Mouse (Mus musculus): ENCODE results near the gene Megf11. TPM values are rescaled to one million over a fixed set of nuclear protein-coding genes. Genes with fewer than 3 reads are reported as not detected.

The Megf11 gene
- polyA plus RNA-seq, 1 experiment: 0.06 TPM

DNA sequence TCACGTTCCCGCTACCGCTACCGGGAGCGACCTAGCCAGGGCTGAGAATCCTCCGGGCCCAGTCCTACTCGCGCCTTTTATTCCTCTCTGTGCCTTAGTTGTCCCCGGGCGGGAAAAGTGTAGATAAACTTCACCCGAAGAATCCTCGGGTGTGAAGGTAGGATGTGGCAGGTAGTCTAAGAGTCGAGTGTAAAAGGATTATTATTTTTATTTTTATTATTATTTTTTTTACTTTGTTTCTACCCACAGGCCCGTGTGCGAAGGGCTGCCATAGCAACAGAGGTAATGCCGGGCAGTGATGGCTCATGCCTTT, 44.2 kb upstream of the Megf11 start, which contains the start of gene Dis3l:
Gene Dis3l (minus strand): TSS at position 35 of the 313 bp plus-strand sequence.
- H3K27me3 ChIP-seq (ENCODE audit: control insufficient read depth, insufficient read depth, insufficient read length): no peaks in the 10 kb centered on the region
- peak within 1 kb of the TSS; percentile 51 for H3K4me3 ChIP-seq
- peaks cover 5% of the 10 kb centered on the region for H3K79me2 ChIP-seq (ENCODE audit: control insufficient read depth, insufficient read depth)
- no peak for TF ChIP-seq TCF3 (IDR thresholded peaks at IDR 0.05; ENCODE audit: insufficient read length, low read depth)
- no peak for TF ChIP-seq E2F4 (IDR thresholded peaks at IDR 0.05; ENCODE audit: insufficient read depth)
- TF ChIP-seq USF1 (IDR thresholded peaks at IDR 0.05; ENCODE audit: low read depth): no peak
- no peak for TF ChIP-seq MYOD1 (IDR thresholded peaks at IDR 0.05; ENCODE audit: control insufficient read depth in 1 of 3, insufficient read length in 2 of 3, low read depth in 2 of 3)
- no peak for TF ChIP-seq CEBPB (IDR thresholded peaks at IDR 0.05; ENCODE audit: insufficient read depth, poor library complexity, severe bottlenecking)
- no peak for TF ChIP-seq TCF12 (IDR thresholded peaks at IDR 0.05; ENCODE audit: insufficient read depth, poor library complexity, severe bottlenecking)
- TF ChIP-seq REST (IDR thresholded peaks at IDR 0.05; ENCODE audit: insufficient read depth, insufficient read length): no peak
- TF ChIP-seq POLR2A (IDR thresholded peaks at IDR 0.05; ENCODE audit: insufficient read length, low read depth): no peak
- no peak for TF ChIP-seq POLR2AphosphoS2 (IDR thresholded peaks at IDR 0.05; ENCODE audit: insufficient read length, low read depth)
- TF ChIP-seq MAX (IDR thresholded peaks at IDR 0.05; ENCODE audit: low read depth): no peak
- TF ChIP-seq MYOG (IDR thresholded peaks at IDR 0.05; ENCODE audit: control insufficient read depth in 1 of 3, insufficient read depth in 1 of 3, insufficient read length in 2 of 3, low read depth in 2 of 3): no peak
- TF ChIP-seq SRF (IDR thresholded peaks at IDR 0.05; ENCODE audit: control insufficient read depth, insufficient read length, low read depth): no peak
- peak within 1 kb of the TSS; percentile 86 for H3K4me2 ChIP-seq (ENCODE audit: low read depth)
- peak within 1 kb of the TSS; percentile 57 for H3ac ChIP-seq (ENCODE audit: control insufficient read depth, insufficient read length)
- no peaks in the 10 kb centered on the region for H3K36me3 ChIP-seq (ENCODE audit: control insufficient read depth, insufficient read depth)

DNA sequence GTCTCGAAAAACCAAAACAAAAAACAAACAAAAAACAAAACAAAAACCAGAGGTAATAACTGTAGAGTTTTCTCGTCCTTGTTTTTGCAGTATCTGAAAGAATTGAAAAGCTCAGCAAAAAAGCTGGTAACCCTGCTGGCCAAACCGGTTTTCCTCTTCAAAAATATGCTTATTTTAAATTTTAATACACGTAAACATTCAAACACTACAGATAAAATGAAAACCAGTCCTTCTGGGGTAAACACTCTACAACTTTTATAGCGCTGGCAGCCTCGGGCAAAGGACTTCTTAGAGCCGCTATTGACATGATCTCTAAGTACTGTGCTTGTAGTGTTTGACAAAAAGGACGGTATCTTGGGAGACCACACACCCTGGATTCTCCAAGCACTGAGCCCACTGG, 43.8 kb upstream of the Megf11 start:
- H3K4me3 ChIP-seq: peak overlapping the region; percentile 51

DNA sequence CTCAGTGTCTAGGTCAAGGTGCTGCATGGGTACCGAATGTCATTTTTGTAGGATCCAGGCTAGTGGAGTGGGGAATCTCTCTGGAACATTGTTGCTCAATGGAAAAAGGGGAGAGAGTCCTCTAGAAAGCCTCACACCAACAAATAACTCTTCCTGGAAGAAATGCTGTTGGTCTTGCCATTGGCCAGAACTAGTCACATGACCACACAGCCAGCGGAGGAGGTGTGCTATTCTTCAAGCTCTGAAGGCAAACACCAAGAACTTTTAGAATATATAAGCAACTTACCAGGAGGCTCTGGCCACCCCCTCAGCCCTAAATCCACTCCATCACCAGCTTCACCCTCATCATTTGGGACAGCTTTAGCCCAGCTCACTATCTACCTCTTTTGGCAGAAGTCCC, 41.8 kb upstream of the Megf11 start:
- H3K79me2 ChIP-seq (ENCODE audit: control insufficient read depth, insufficient read depth): peaks cover 5% of the 10 kb centered on the region
- TF ChIP-seq MAX (IDR thresholded peaks at IDR 0.05; ENCODE audit: low read depth) (no peak), USF1 (IDR thresholded peaks at IDR 0.05; ENCODE audit: low read depth) (peak; percentile 34)
- peaks cover 4% of the 10 kb centered on the region for H3K27me3 ChIP-seq (ENCODE audit: control insufficient read depth, insufficient read depth, insufficient read length)
- no peak overlapping the region for H3ac ChIP-seq (ENCODE audit: control insufficient read depth, insufficient read length)
- H3K4me3 ChIP-seq: no peak overlapping the region
- H3K4me2 ChIP-seq (ENCODE audit: low read depth): no peak overlapping the region
- no peaks in the 10 kb centered on the region for H3K36me3 ChIP-seq (ENCODE audit: control insufficient read depth, insufficient read depth)

More for the DNA sequence above, 43.8 kb upstream of the Megf11 start:
- H3ac ChIP-seq (ENCODE audit: control insufficient read depth, insufficient read length): peak overlapping the region; percentile 57
- TF ChIP-seq TCF3 (IDR thresholded peaks at IDR 0.05; ENCODE audit: insufficient read length, low read depth) (no peak), E2F4 (IDR thresholded peaks at IDR 0.05; ENCODE audit: insufficient read depth) (no peak), CEBPB (IDR thresholded peaks at IDR 0.05; ENCODE audit: insufficient read depth, poor library complexity, severe bottlenecking) (no peak), MYOG (IDR thresholded peaks at IDR 0.05; ENCODE audit: control insufficient read depth in 1 of 3, insufficient read depth in 1 of 3, insufficient read length in 2 of 3, low read depth in 2 of 3) (no peak), MAX (IDR thresholded peaks at IDR 0.05; ENCODE audit: low read depth) (no peak), REST (IDR thresholded peaks at IDR 0.05; ENCODE audit: insufficient read depth, insufficient read length) (no peak), POLR2A (IDR thresholded peaks at IDR 0.05; ENCODE audit: insufficient read length, low read depth) (no peak), MYOD1 (IDR thresholded peaks at IDR 0.05; ENCODE audit: control insufficient read depth in 1 of 3, insufficient read length in 2 of 3, low read depth in 2 of 3) (no peak), SRF (IDR thresholded peaks at IDR 0.05; ENCODE audit: control insufficient read depth, insufficient read length, low read depth) (no peak), TCF12 (IDR thresholded peaks at IDR 0.05; ENCODE audit: insufficient read depth, poor library complexity, severe bottlenecking) (no peak), USF1 (IDR thresholded peaks at IDR 0.05; ENCODE audit: low read depth) (no peak), POLR2AphosphoS2 (IDR thresholded peaks at IDR 0.05; ENCODE audit: insufficient read length, low read depth) (no peak)
- H3K36me3 ChIP-seq (ENCODE audit: control insufficient read depth, insufficient read depth): no peaks in the 10 kb centered on the region
- peaks cover 5% of the 10 kb centered on the region for H3K79me2 ChIP-seq (ENCODE audit: control insufficient read depth, insufficient read depth)
- no peaks in the 10 kb centered on the region for H3K27me3 ChIP-seq (ENCODE audit: control insufficient read depth, insufficient read depth, insufficient read length)
- H3K4me2 ChIP-seq (ENCODE audit: low read depth): peak overlapping the region; percentile 79

DNA sequence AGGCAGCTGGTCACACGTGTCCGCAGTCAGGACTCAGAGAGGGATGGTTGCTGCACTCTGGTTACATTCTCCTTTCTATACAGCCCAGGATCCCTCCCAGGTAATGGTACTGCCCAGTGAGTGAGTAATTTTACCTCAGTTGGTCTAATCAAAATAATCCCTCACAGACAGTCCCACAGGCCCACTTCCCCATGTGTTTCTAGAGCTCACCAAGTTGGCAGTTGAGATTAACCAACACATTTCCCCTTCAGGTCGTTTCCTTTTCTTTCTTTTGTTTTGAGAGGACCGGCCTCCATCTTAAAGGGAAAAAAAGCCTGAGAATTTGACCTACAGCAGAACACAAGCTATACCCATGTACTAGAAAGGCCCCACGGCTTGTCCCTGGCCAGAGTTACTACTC, 39.5 kb upstream of the Megf11 start:
- Histone ChIP-seq H3K36me3 (ENCODE audit: control insufficient read depth, insufficient read depth) (no peaks in the 10 kb centered on the region), H3K4me3 (no peak overlapping the region), H3K4me2 (ENCODE audit: low read depth) (no peak overlapping the region), H3ac (ENCODE audit: control insufficient read depth, insufficient read length) (no peak overlapping the region), H3K27me3 (ENCODE audit: control insufficient read depth, insufficient read depth, insufficient read length) (peaks cover 8% of the 10 kb centered on the region), H3K79me2 (ENCODE audit: control insufficient read depth, insufficient read depth) (no peaks in the 10 kb centered on the region)
- no peak for TF ChIP-seq MYOG (IDR thresholded peaks at IDR 0.05; ENCODE audit: control insufficient read depth in 1 of 3, insufficient read depth in 1 of 3, insufficient read length in 2 of 3, low read depth in 2 of 3)
- no peak for TF ChIP-seq POLR2AphosphoS2 (IDR thresholded peaks at IDR 0.05; ENCODE audit: insufficient read length, low read depth)
- no peak for TF ChIP-seq MAX (IDR thresholded peaks at IDR 0.05; ENCODE audit: low read depth)
- no peak for TF ChIP-seq E2F4 (IDR thresholded peaks at IDR 0.05; ENCODE audit: insufficient read depth)
- TF ChIP-seq TCF3 (IDR thresholded peaks at IDR 0.05; ENCODE audit: insufficient read length, low read depth): no peak
- TF ChIP-seq USF1 (IDR thresholded peaks at IDR 0.05; ENCODE audit: low read depth): no peak
- no peak for TF ChIP-seq CEBPB (IDR thresholded peaks at IDR 0.05; ENCODE audit: insufficient read depth, poor library complexity, severe bottlenecking)
- TF ChIP-seq MYOD1 (IDR thresholded peaks at IDR 0.05; ENCODE audit: control insufficient read depth in 1 of 3, insufficient read length in 2 of 3, low read depth in 2 of 3): no peak
- no peak for TF ChIP-seq TCF12 (IDR thresholded peaks at IDR 0.05; ENCODE audit: insufficient read depth, poor library complexity, severe bottlenecking)
- TF ChIP-seq REST (IDR thresholded peaks at IDR 0.05; ENCODE audit: insufficient read depth, insufficient read length): no peak
- TF ChIP-seq SRF (IDR thresholded peaks at IDR 0.05; ENCODE audit: control insufficient read depth, insufficient read length, low read depth): no peak
- TF ChIP-seq POLR2A (IDR thresholded peaks at IDR 0.05; ENCODE audit: insufficient read length, low read depth): no peak

DNA sequence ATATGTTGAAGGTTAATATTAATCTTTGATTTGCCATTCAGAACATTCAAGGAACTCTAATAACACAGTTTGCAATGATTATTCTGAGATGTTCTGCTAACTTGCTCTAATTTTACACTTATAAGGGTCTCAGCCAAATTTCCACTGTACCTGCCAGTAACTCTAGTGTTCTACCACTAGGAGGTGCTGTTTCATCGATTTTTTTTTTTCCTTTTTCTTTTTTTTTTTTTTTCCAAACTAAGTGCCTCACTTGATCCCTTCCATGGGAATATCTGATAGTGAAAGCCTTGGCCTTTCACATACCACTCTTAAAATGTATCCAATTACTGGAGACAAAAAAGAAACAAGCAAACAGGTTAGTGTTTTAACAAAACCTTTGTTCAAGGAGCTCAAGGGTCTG, 38.0 kb upstream of the Megf11 start:
- Histone ChIP-seq H3ac (ENCODE audit: control insufficient read depth, insufficient read length) (no peak overlapping the region), H3K4me2 (ENCODE audit: low read depth) (no peak overlapping the region), H3K27me3 (ENCODE audit: control insufficient read depth, insufficient read depth, insufficient read length) (peaks cover 12% of the 10 kb centered on the region), H3K4me3 (no peak overlapping the region), H3K79me2 (ENCODE audit: control insufficient read depth, insufficient read depth) (no peaks in the 10 kb centered on the region), H3K36me3 (ENCODE audit: control insufficient read depth, insufficient read depth) (no peaks in the 10 kb centered on the region)
- no peak for TF ChIP-seq CEBPB (IDR thresholded peaks at IDR 0.05; ENCODE audit: insufficient read depth, poor library complexity, severe bottlenecking)
- TF ChIP-seq TCF3 (IDR thresholded peaks at IDR 0.05; ENCODE audit: insufficient read length, low read depth): no peak
- TF ChIP-seq MYOD1 (IDR thresholded peaks at IDR 0.05; ENCODE audit: control insufficient read depth in 1 of 3, insufficient read length in 2 of 3, low read depth in 2 of 3): no peak
- no peak for TF ChIP-seq MAX (IDR thresholded peaks at IDR 0.05; ENCODE audit: low read depth)
- TF ChIP-seq POLR2AphosphoS2 (IDR thresholded peaks at IDR 0.05; ENCODE audit: insufficient read length, low read depth): no peak
- TF ChIP-seq MYOG (IDR thresholded peaks at IDR 0.05; ENCODE audit: control insufficient read depth in 1 of 3, insufficient read depth in 1 of 3, insufficient read length in 2 of 3, low read depth in 2 of 3): no peak
- TF ChIP-seq USF1 (IDR thresholded peaks at IDR 0.05; ENCODE audit: low read depth): no peak
- TF ChIP-seq TCF12 (IDR thresholded peaks at IDR 0.05; ENCODE audit: insufficient read depth, poor library complexity, severe bottlenecking): no peak
- TF ChIP-seq SRF (IDR thresholded peaks at IDR 0.05; ENCODE audit: control insufficient read depth, insufficient read length, low read depth): no peak

Measured in myocyte (in vitro differentiated cells).